Mouse (Mus musculus): ENCODE data around the gene Focad. TPM values are rescaled to one million over a fixed set of nuclear protein-coding genes. Genes with fewer than 3 reads are reported as not detected.
A peak's percentile ranks its signal among the peaks of the same experiment; 100 is the strongest.

Gene Focad
- polyA plus RNA-seq, 1 experiment from 2014 or later, result 16.9 TPM

DNA sequence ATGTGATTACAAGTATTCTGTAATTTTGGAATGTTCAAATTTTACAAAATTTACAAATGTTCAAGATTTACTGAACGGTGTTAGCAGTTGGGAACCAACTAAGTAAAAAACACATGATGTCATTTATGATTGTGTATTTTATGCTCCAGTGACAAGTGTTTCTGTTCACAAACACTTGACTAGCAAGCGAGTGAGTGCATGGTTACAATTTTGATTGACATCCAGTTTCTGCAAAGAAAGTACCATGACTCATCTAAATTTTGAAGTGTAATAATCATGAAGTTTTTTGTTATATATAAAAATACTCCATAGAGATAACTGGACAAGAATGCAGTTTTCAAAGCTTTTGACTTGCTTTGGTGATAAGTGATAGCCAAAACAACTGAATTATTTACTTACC is 1.3 kb downstream of the Focad start:
- no peaks in the 10 kb centered on the region for H3K36me3 ChIP-seq
- H3K27me3 ChIP-seq, result no peaks in the 10 kb centered on the region
- H3K4me2 ChIP-seq (replicated peaks), result no peak overlapping the region
- ATAC-seq (ENCODE audit: insufficient number of reproducible peaks, low FRiP score, low TSS enrichment, low read depth), result no peak
- no peak overlapping the region for H3K4me3 ChIP-seq (replicated peaks)
- no peak overlapping the region for H3K9ac ChIP-seq
- no peaks in the 10 kb centered on the region for H3K9me3 ChIP-seq (replicated peaks)
- 65% methylated on average over 2 of the region's 2 CpGs for WGBS
- peaks cover 5% of the 10 kb centered on the region for H3K4me1 ChIP-seq
- H3K27ac ChIP-seq (replicated peaks), result no peak overlapping the region

DNA sequence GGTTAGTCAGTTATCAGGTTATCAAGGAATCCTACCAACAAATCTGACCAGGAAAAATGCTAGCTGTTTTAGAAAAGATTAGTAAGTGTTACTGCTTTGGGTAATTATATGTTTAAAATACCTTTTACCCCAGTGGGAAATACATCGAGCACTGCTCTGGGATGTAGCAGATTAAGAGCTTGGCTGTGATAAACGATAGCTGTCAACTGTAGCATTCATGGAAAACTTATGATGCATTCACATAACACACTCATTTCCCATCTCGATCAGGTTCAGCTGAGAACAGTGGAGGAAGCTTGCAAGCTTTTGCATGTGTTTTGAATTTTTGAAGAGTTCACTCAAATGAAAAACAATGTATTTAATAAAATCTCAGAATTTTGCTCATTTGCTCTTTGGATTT is 14.2 kb downstream of the Focad start:
- 34% methylated on average over 3 of the region's 3 CpGs for WGBS
- Histone ChIP-seq H3K9me3 (replicated peaks) (no peaks in the 10 kb centered on the region), H3K27ac (replicated peaks) (no peak overlapping the region), H3K4me1 (no peaks in the 10 kb centered on the region), H3K4me2 (replicated peaks) (no peak overlapping the region), H3K4me3 (replicated peaks) (no peak overlapping the region), H3K36me3 (no peaks in the 10 kb centered on the region), H3K27me3 (no peaks in the 10 kb centered on the region), H3K9ac (no peak overlapping the region)
- no peak for ATAC-seq (ENCODE audit: insufficient number of reproducible peaks, low FRiP score, low TSS enrichment, low read depth)

DNA sequence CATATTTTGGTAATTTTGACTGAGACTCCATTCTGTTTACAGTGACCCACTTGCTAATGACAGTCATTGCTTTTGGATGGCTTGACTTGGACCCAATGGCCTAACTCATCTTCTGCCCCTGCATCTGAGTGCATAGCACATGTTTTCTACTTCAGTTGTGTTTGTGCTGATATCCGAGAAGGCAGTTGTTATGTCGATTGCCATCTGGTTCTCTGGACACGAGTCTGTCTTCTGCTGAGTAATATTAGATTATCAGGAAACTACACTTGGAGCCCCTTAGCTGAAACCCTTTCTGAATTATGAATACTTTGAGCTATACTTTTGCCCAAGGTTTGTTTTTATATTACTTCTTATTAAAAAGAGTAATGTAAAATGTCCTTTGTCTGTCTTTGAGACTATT is 22.9 kb downstream of the Focad start:
- 42% methylated on average over 3 of the region's 3 CpGs for WGBS
- H3K9ac ChIP-seq, result no peak overlapping the region
- no peak for ATAC-seq (ENCODE audit: insufficient number of reproducible peaks, low FRiP score, low TSS enrichment, low read depth)
- no peaks in the 10 kb centered on the region for H3K9me3 ChIP-seq (replicated peaks)
- H3K36me3 ChIP-seq, result no peaks in the 10 kb centered on the region
- no peaks in the 10 kb centered on the region for H3K4me1 ChIP-seq
- H3K4me3 ChIP-seq (replicated peaks), result no peak overlapping the region
- no peaks in the 10 kb centered on the region for H3K27me3 ChIP-seq
- H3K4me2 ChIP-seq (replicated peaks), result no peak overlapping the region
- H3K27ac ChIP-seq (replicated peaks), result no peak overlapping the region

DNA sequence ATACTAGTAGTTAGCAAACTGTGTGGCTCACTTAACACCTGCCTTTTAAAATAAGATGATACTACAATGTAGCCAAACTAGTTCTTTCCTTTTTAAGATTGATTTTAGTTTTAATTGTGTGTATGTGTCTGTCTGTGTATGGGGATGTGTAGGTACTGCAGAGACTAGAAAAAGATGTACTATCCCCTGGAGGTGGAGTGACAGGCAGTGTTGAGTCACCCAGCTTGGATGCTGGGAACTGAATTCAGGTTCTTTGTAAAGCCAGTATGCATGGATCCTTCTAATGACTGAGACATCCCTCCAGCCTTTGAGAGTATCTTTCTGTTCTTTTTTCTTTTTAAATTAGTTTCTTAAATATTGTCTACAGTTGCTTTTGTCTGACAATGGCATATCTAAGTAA is 23.5 kb downstream of the Focad start:
- H3K36me3 ChIP-seq, result no peaks in the 10 kb centered on the region
- H3K9ac ChIP-seq, result no peak overlapping the region
- no peak overlapping the region for H3K4me3 ChIP-seq (replicated peaks)
- no peak for ATAC-seq (ENCODE audit: insufficient number of reproducible peaks, low FRiP score, low TSS enrichment, low read depth)
- H3K27me3 ChIP-seq, result no peaks in the 10 kb centered on the region
- no peak overlapping the region for H3K4me2 ChIP-seq (replicated peaks)
- no peak overlapping the region for H3K27ac ChIP-seq (replicated peaks)
- no peaks in the 10 kb centered on the region for H3K4me1 ChIP-seq
- no peaks in the 10 kb centered on the region for H3K9me3 ChIP-seq (replicated peaks)

GRCm38 (mm10) chr4:88118750-88119395 is 24.4 kb downstream of the Focad start:
- ATAC-seq (ENCODE audit: insufficient number of reproducible peaks, low FRiP score, low TSS enrichment, low read depth), result no peak
- H3K4me1 ChIP-seq, result no peaks in the 10 kb centered on the region
- H3K27ac ChIP-seq (replicated peaks), result no peak overlapping the region
- H3K9me3 ChIP-seq (replicated peaks), result no peaks in the 10 kb centered on the region
- no peaks in the 10 kb centered on the region for H3K36me3 ChIP-seq
- no peak overlapping the region for H3K4me3 ChIP-seq (replicated peaks)
- H3K27me3 ChIP-seq, result no peaks in the 10 kb centered on the region
- no peak overlapping the region for H3K4me2 ChIP-seq (replicated peaks)
- WGBS, result 70% methylated on average over 5 of the region's 5 CpGs
- no peak overlapping the region for H3K9ac ChIP-seq

GRCm38 (mm10) chr4:88120091-88120490 is 25.7 kb downstream of the Focad start:
- Histone ChIP-seq H3K36me3 (no peaks in the 10 kb centered on the region), H3K27ac (replicated peaks) (no peak overlapping the region), H3K9ac (no peak overlapping the region), H3K4me2 (replicated peaks) (no peak overlapping the region), H3K4me1 (no peaks in the 10 kb centered on the region), H3K9me3 (replicated peaks) (no peaks in the 10 kb centered on the region), H3K27me3 (no peaks in the 10 kb centered on the region), H3K4me3 (replicated peaks) (no peak overlapping the region)
- no peak for ATAC-seq (ENCODE audit: insufficient number of reproducible peaks, low FRiP score, low TSS enrichment, low read depth)

DNA sequence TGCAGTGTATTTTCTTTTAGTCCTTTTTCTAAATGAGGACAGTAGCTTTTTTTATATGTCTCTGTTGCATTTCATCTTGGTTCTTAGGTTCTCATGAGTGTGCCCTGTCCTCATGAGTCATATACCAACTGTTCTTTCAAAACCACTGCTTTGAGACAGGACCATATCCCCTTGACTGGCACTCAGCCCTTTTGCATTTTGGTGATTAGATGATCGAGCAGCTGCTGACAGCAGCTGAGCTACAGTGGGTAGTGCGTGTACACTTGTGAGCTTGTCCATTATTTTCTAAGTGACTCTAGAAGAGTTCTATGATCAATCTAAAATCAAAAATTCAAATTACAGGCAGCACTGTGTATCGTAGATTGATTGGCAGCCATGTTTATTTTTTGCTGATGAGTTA is 28.0 kb downstream of the Focad start:
- no peak overlapping the region for H3K27ac ChIP-seq (replicated peaks)
- no peaks in the 10 kb centered on the region for H3K27me3 ChIP-seq
- H3K9me3 ChIP-seq (replicated peaks), result no peaks in the 10 kb centered on the region
- H3K4me1 ChIP-seq, result no peaks in the 10 kb centered on the region
- H3K4me3 ChIP-seq (replicated peaks), result no peak overlapping the region
- no peaks in the 10 kb centered on the region for H3K36me3 ChIP-seq
- 89% methylated on average over 3 of the region's 3 CpGs for WGBS
- no peak for ATAC-seq (ENCODE audit: insufficient number of reproducible peaks, low FRiP score, low TSS enrichment, low read depth)
- H3K4me2 ChIP-seq (replicated peaks), result no peak overlapping the region
- H3K9ac ChIP-seq, result no peak overlapping the region

DNA sequence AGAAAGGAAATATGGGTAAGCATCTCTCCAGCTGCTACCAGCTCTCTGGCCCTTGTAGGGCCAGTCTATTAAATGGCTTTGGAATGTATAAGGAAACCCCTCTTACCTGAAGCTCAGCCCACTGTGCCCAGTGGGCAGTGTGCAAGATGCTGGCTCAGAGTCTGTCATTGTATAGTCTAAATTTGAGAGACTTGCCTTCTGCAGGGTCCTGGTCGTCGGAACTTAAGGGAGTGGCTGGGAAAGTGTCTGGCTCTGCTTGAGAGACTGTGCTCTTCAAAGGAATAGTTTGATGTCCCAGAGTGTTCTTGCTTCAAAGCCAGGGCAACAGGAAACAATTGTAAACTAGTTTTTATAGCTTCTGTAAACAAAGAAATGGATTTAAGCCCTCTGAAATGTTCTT is 41.5 kb downstream of the Focad start:
- H3K4me2 ChIP-seq (replicated peaks), result 0 out of 2 replicates have a peak overlapping the region, but pooled peaks have one; percentile 4
- H3K4me3 ChIP-seq (replicated peaks), result no peak overlapping the region
- no peaks in the 10 kb centered on the region for H3K9me3 ChIP-seq (replicated peaks)
- H3K27me3 ChIP-seq, result no peaks in the 10 kb centered on the region
- 15% methylated on average over 2 of the region's 2 CpGs for WGBS
- H3K27ac ChIP-seq (replicated peaks), result peak overlapping the region; percentile 39; the same call in 1 of the 2 replicates
- no peak for ATAC-seq (ENCODE audit: insufficient number of reproducible peaks, low FRiP score, low TSS enrichment, low read depth)
- no peaks in the 10 kb centered on the region for H3K36me3 ChIP-seq
- H3K4me1 ChIP-seq, result peaks cover 14% of the 10 kb centered on the region; the same call in 1 of the 2 replicates
- H3K9ac ChIP-seq, result no peak overlapping the region

GRCm38 (mm10) chr4:88136528-88136927 is 42.1 kb downstream of the Focad start:
- H3K4me2 ChIP-seq (replicated peaks), result no peak overlapping the region
- H3K36me3 ChIP-seq, result no peaks in the 10 kb centered on the region
- WGBS, result 34% methylated on average over 4 of the region's 4 CpGs
- no peaks in the 10 kb centered on the region for H3K9me3 ChIP-seq (replicated peaks)
- peaks cover 14% of the 10 kb centered on the region; the same call in 1 of the 2 replicates for H3K4me1 ChIP-seq
- no peak overlapping the region for H3K4me3 ChIP-seq (replicated peaks)
- ATAC-seq (ENCODE audit: insufficient number of reproducible peaks, low FRiP score, low TSS enrichment, low read depth), result no peak
- no peak overlapping the region for H3K27ac ChIP-seq (replicated peaks)
- no peaks in the 10 kb centered on the region for H3K27me3 ChIP-seq
- H3K9ac ChIP-seq, result no peak overlapping the region

GRCm38 (mm10) chr4:88138366-88138917 is 44.0 kb downstream of the Focad start:
- Histone ChIP-seq H3K27ac (replicated peaks) (no peak overlapping the region), H3K4me3 (replicated peaks) (no peak overlapping the region), H3K9me3 (replicated peaks) (no peaks in the 10 kb centered on the region), H3K4me1 (peaks cover 14% of the 10 kb centered on the region; the same call in 1 of the 2 replicates), H3K9ac (no peak overlapping the region), H3K27me3 (no peaks in the 10 kb centered on the region), H3K4me2 (replicated peaks) (no peak overlapping the region), H3K36me3 (no peaks in the 10 kb centered on the region)
- no peak for ATAC-seq (ENCODE audit: insufficient number of reproducible peaks, low FRiP score, low TSS enrichment, low read depth)
- 79% methylated on average over 2 of the region's 2 CpGs for WGBS

DNA sequence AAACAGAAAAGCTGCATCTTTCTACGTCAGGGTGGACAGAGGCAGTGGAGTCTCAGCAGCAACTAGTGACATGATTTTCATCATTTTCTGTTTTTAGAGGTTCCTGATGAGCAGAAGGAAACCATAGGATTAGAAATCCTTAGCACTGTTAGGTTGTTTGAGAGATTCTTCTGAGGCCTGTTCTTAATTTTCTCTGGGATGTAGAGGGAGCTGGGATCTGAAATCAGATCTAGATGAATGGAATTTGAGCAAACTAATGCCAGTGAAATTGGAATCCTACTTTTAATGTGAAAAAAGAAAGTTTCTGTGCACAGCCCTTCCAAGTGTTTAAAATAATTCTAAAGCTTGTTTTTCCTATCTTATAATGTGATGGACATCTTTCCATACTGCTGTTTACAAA is 55.0 kb downstream of the Focad start:
- Histone ChIP-seq H3K4me3 (replicated peaks) (no peak overlapping the region), H3K27me3 (no peaks in the 10 kb centered on the region), H3K36me3 (no peaks in the 10 kb centered on the region), H3K27ac (replicated peaks) (peak overlapping the region; percentile 44), H3K9ac (no peak overlapping the region), H3K9me3 (replicated peaks) (no peaks in the 10 kb centered on the region), H3K4me1 (0 out of 2 replicates have a peak, but pooled peaks cover 4% of the 10 kb centered on the region), H3K4me2 (replicated peaks) (no peak overlapping the region)
- WGBS, result 42% methylated on average over 1 of the region's 1 CpGs
- no peak for ATAC-seq (ENCODE audit: insufficient number of reproducible peaks, low FRiP score, low TSS enrichment, low read depth)

All from embryonic facial prominence, embryonic 15.5 days (tissue).